ENCODE assay signal across 10 mouse cellular contexts in genomic region chr12:79990751-79991150, GRCm38 (mm10).
DNase-seq lines count a peak whose midpoint lies in the region; ATAC-seq lines count a peak whose summit lies in the region.
"Had no signal": no experiment of that assay in that cellular context is flagged by ENCODE, and none has a peak within 500 bp of the region (broad histone marks: within the 10 kb centered on the region; RNA-seq: fewer than 3 reads in every experiment).

No protein-coding gene starts in this region.

- H3K4me2 ChIP-seq in liver, embryonic 16.5 days (ENCODE audit: low read depth, low read length): no peak overlapping the region
- no peak overlapping the region for H3K4me2 ChIP-seq in stomach, embryonic 15.5 days
- H3K4me2 ChIP-seq: heart, embryonic 11.5 days had no signal

- no peak overlapping the region for H3K9ac ChIP-seq in liver, embryonic 16.5 days (ENCODE audit: low read depth, low read length)
- H3K9ac ChIP-seq in stomach, embryonic 15.5 days: no peak overlapping the region

- H3K4me1 ChIP-seq in liver, embryonic 16.5 days (ENCODE audit: control insufficient read depth, low read depth, low read length): peaks cover 59% of the 10 kb centered on the region
- peaks cover 70% of the 10 kb centered on the region for H3K4me1 ChIP-seq in stomach, embryonic 15.5 days

- H3K9me3 ChIP-seq in liver, embryonic 16.5 days (replicated peaks; ENCODE audit: control insufficient read depth, low read length): no peaks in the 10 kb centered on the region
- H3K9me3 ChIP-seq in stomach, embryonic 15.5 days: no peaks in the 10 kb centered on the region

- no peaks in the 10 kb centered on the region for H3K36me3 ChIP-seq in liver, embryonic 16.5 days (ENCODE audit: control insufficient read depth, insufficient read depth)
- no peaks in the 10 kb centered on the region for H3K36me3 ChIP-seq in stomach, embryonic 15.5 days

- WGBS in liver, embryonic 16.5 days (ENCODE audit: insufficient replicate concordance): 74% methylated on average over 4 of the region's 4 CpGs
- WGBS in stomach, embryonic 15.5 days: 61% methylated on average over 4 of the region's 4 CpGs

- H3K27ac ChIP-seq in liver, embryonic 16.5 days (ENCODE audit: low read length): 0 out of 2 replicates have a peak overlapping the region, but pooled peaks have one; percentile 4
- H3K27ac ChIP-seq in stomach, embryonic 15.5 days: peak overlapping the region; percentile 60

- no peak for ATAC-seq in liver, embryonic 16.5 days (ENCODE audit: low read depth)
- no peak for ATAC-seq in stomach, embryonic 15.5 days (ENCODE audit: insufficient read depth, low FRiP score, low read depth)

- no peak overlapping the region for H3K4me3 ChIP-seq in liver, embryonic 16.5 days (ENCODE audit: low read depth, low read length)
- H3K4me3 ChIP-seq in stomach, embryonic 15.5 days (replicated peaks): no peak overlapping the region

- DNase-seq in cerebellum, postnatal 10 days: peak; percentile 37 to 50
- DNase-seq in cerebellum, postnatal 14 days: no peak
- DNase-seq in liver: no peak
- peak; percentile 46 to 56 for DNase-seq in layer of hippocampus, postnatal 10 days (ENCODE audit: low spot score in 2 of 2)
- DNase-seq in cerebellum, postnatal 25 days: no peak
- DNase-seq in ovary, postnatal 10 days (ENCODE audit: low spot score): no peak
- DNase-seq: cerebellum, adult 9-10 months had no signal

- H3K27me3 ChIP-seq in liver, embryonic 16.5 days (ENCODE audit: control insufficient read depth, insufficient read depth, low read depth, low read length): no peaks in the 10 kb centered on the region
- no peaks in the 10 kb centered on the region for H3K27me3 ChIP-seq in stomach, embryonic 15.5 days (replicated peaks)

Comparison
In these comparisons a context has a peak if more than half of its experiments do, and no peak if none do; other contexts are left out.
1. DNase-seq: peak in cerebellum, postnatal 10 days (2 of 2) and layer of hippocampus, postnatal 10 days (2 of 2); none in cerebellum, postnatal 14 days (0 of 2), liver (single experiment), cerebellum, postnatal 25 days (0 of 2) and ovary, postnatal 10 days (single experiment).